Mouse (Mus musculus): ENCODE data around the gene Btbd35f7. TPM values are rescaled to one million over a fixed set of nuclear protein-coding genes. Genes with fewer than 3 reads are reported as not detected.
"Not testable (repeated sequence)": the region's sequence is repeated elsewhere in the genome, so short reads cannot be mapped to it uniquely, and the experiment has no call there.

The Btbd35f7 gene
- not detected for total RNA-seq (2021)

DNA sequence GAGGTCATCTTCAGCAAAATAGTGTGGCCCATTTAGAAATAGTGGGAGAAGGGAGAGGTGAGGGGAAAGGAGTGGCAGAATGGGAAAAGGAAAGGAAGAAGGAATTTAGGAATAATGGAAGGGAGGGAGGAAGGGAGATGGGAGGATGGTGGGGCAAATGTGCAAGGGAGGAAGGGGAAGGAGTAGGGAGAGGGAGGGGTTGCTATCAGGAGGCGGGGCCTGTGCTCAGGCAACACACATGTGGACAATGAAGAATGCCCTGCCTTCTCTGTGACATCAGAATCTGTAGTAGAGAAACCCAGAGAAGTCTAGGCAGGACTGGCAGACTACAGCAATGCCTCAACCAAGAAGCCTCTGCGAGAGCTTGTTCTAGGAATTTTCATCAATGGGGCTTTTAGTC lies at the start of gene Btbd35f7:
Btbd35f7 (plus strand) TSS at position 301 of the 400 bp plus-strand sequence.
- not testable (repeated sequence) for DNase-seq (ENCODE audit: extremely low spot score in 1 of 2, low spot score in 1 of 2)

Other genes with a start within 250 kb of the Btbd35f7 start
- not detected for gene Mycs, start 199.8 kb upstream of the Btbd35f7 start, total RNA-seq (2021)

Data from layer of hippocampus, postnatal 25 days (tissue).